Mouse (Mus musculus) stomach, postnatal 0 days (tissue): ENCODE results near the gene Mtap. TPM values are rescaled to one million over a fixed set of nuclear protein-coding genes. Genes with fewer than 3 reads are reported as not detected.

ENCODE experiments used
- ATAC-seq: fragments of 200-750 bp; cut with Nextera tagmentation; 2 replicates; pipeline ENCODE4 v1.8.0; 2017; ENCODE audit not compliant: low FRiP score, low TSS enrichment
- DNase-seq: peaks from one replicate; pipeline ENCODE4 v3.0.0-alpha.2; 2016; ENCODE audit warnings: low spot score
- H3K27ac ChIP-seq: fragments of 300-500 bp; sonication (generic); replicated peaks from 2 replicates; pipeline ENCODE4 v1.5.1; 2014; ENCODE audit warnings: mild to moderate bottlenecking, control low read depth
- H3K27me3 ChIP-seq: fragments of 300-500 bp; sonication (generic); 2 replicates; pipeline ENCODE4 v1.6.1; 2014; ENCODE audit warnings: low read length; ENCODE audit not compliant: control insufficient read depth, insufficient read depth
- H3K36me3 ChIP-seq: fragments of 300-500 bp; sonication (generic); 2 replicates; pipeline ENCODE4 v1.6.1; 2014; ENCODE audit warnings: low read length, mixed read lengths; ENCODE audit not compliant: control insufficient read depth, insufficient read depth
- H3K4me1 ChIP-seq: fragments of 300-500 bp; sonication (generic); replicated peaks from 2 replicates; pipeline ENCODE4 v1.6.1; 2014; ENCODE audit warnings: antibody characterized with exemption; ENCODE audit not compliant: control insufficient read depth, insufficient read depth
- H3K4me2 ChIP-seq: fragments of 300-500 bp; sonication (generic); replicated peaks from 2 replicates; pipeline ENCODE4 v1.6.1; 2014; ENCODE audit warnings: low read depth, mild to moderate bottlenecking, control low read depth, moderate library complexity
- H3K4me3 ChIP-seq: fragments of 300-500 bp; sonication (generic); 2 replicates; pipeline ENCODE4 v1.5.1; 2014; ENCODE audit warnings: low read depth, low read length, control low read depth
- H3K9ac ChIP-seq: fragments of 300-500 bp; sonication (generic); 2 replicates; pipeline ENCODE4 v1.6.1; 2014; ENCODE audit warnings: mild to moderate bottlenecking, low read length, control low read depth, mixed read lengths
- H3K9me3 ChIP-seq: fragments of 300-500 bp; sonication (generic); 2 replicates; pipeline ENCODE4 v1.6.1; 2016; ENCODE audit warnings: low read length; ENCODE audit not compliant: control insufficient read depth
- CTCF ChIP-seq: IDR thresholded peaks from 2 replicates; pipeline ENCODE4 v1.5.1; 2016; ENCODE audit warnings: antibody characterized with exemption, low read depth, mild to moderate bottlenecking, moderate library complexity
- EP300 ChIP-seq: optimal IDR thresholded peaks from 2 replicates; pipeline ENCODE3; 2016; ENCODE audit warnings: antibody characterized with exemption
- WGBS: fragments of 180-500 bp; shearing (Covaris S2); extraction: QIAGEN DNeasy Blood & Tissue Kit; methylation state at CpG from one replicate; pipeline ENCODE4 v1.1.7; 2014; 5-methylcytosine and 5-hydroxymethylcytosine counted together
- polyA plus RNA-seq: library from polyadenylated mRNA; unstranded; fragments of >200 nt; fragmentation: Nextera tagmentation; extraction: Ambion mirVana; gene quantifications from 2 replicates; pipeline ENCODE4 v1.2.1, GENCODE M21; 2015

Gene Mtap
- polyA plus RNA-seq, 1 experiment from 2014 or later = 23.9 TPM

- TF ChIP-seq EP300 = no peak
- no peak for TF ChIP-seq CTCF
- no peaks in the 10 kb centered on the region for H3K36me3 ChIP-seq
- H3K9ac ChIP-seq = no peak overlapping the region
- H3K27ac ChIP-seq = no peak overlapping the region
- no peak for ATAC-seq
- H3K4me2 ChIP-seq = no peak overlapping the region
- H3K9me3 ChIP-seq = no peaks in the 10 kb centered on the region
- no peak for DNase-seq
- no peak overlapping the region for H3K4me3 ChIP-seq
- no peaks in the 10 kb centered on the region for H3K27me3 ChIP-seq
- WGBS = 44% methylated on average over 5 of the region's 5 CpGs
- H3K4me1 ChIP-seq = no peaks in the 10 kb centered on the region
These were observed 8.0 kb upstream of the Mtap start for GRCm38 (mm10) chr4:89128937-89129277.

GRCm38 (mm10) chr4:89129311-89129913 lies 7.5 kb upstream of the Mtap start:
- H3K27me3 ChIP-seq = no peaks in the 10 kb centered on the region
- no peak overlapping the region for H3K4me3 ChIP-seq
- 4% methylated on average over 5 of the region's 5 CpGs for WGBS
- H3K36me3 ChIP-seq = no peaks in the 10 kb centered on the region
- TF ChIP-seq CTCF = peak; percentile 82
- TF ChIP-seq EP300 = no peak
- no peaks in the 10 kb centered on the region for H3K9me3 ChIP-seq
- no peaks in the 10 kb centered on the region for H3K4me1 ChIP-seq
- H3K4me2 ChIP-seq = no peak overlapping the region
- H3K9ac ChIP-seq = no peak overlapping the region
- ATAC-seq (peak; percentile 40), DNase-seq (peak; percentile 77)
- H3K27ac ChIP-seq = no peak overlapping the region

- TF ChIP-seq EP300 = no peak
- no peak for TF ChIP-seq CTCF
These were observed 5.1 kb upstream of the Mtap start for GRCm38 (mm10) chr4:89131795-89132194.

GRCm38 (mm10) chr4:89136356-89136755 lies 566 bp upstream of the Mtap start:
- no peak overlapping the region for H3K9ac ChIP-seq
- TF ChIP-seq CTCF (no peak), EP300 (no peak)
- H3K4me1 ChIP-seq = no peaks in the 10 kb centered on the region; the same call in 1 of the 2 replicates
- no peaks in the 10 kb centered on the region for H3K27me3 ChIP-seq
- 0 out of 2 replicates have a peak overlapping the region, but pooled peaks have one; percentile 83 for H3K4me3 ChIP-seq
- ATAC-seq (no peak), DNase-seq (no peak)
- 38% methylated on average over 3 of the region's 3 CpGs for WGBS
- no peak overlapping the region for H3K27ac ChIP-seq
- no peaks in the 10 kb centered on the region for H3K36me3 ChIP-seq
- H3K9me3 ChIP-seq = no peaks in the 10 kb centered on the region
- peak overlapping the region; percentile 99 for H3K4me2 ChIP-seq

More at GRCm38 (mm10) chr4:89131795-89132194, 5.1 kb upstream of the Mtap start:
- Histone ChIP-seq H3K27ac (no peak overlapping the region), H3K27me3 (no peaks in the 10 kb centered on the region), H3K4me3 (no peak overlapping the region), H3K36me3 (no peaks in the 10 kb centered on the region), H3K4me1 (no peaks in the 10 kb centered on the region), H3K4me2 (no peak overlapping the region), H3K9me3 (no peaks in the 10 kb centered on the region), H3K9ac (no peak overlapping the region)
- ATAC-seq (no peak), DNase-seq (no peak)
- 79% methylated on average over 3 of the region's 3 CpGs for WGBS

- Histone ChIP-seq H3K4me1 (no peaks in the 10 kb centered on the region; the same call in 1 of the 2 replicates), H3K9me3 (no peaks in the 10 kb centered on the region), H3K9ac (peak overlapping the region; percentile 70), H3K4me2 (peak overlapping the region; percentile 99), H3K4me3 (peak overlapping the region; percentile 83), H3K27ac (peak overlapping the region; percentile 89), H3K27me3 (no peaks in the 10 kb centered on the region), H3K36me3 (no peaks in the 10 kb centered on the region)
- TF ChIP-seq EP300 (no peak), CTCF (no peak)
- DNase-seq (peak; percentile 41), ATAC-seq (no peak; the same call in 1 of the 2 replicates)
- WGBS = 2% methylated on average over 33 of the region's 36 CpGs
These were observed 829 bp downstream of the Mtap start for GRCm38 (mm10) chr4:89137542-89138360.

GRCm38 (mm10) chr4:89138361-89138651 lies 1.4 kb downstream of the Mtap start:
- peak overlapping the region; percentile 83; the same call in 1 of the 2 replicates for H3K4me3 ChIP-seq
- TF ChIP-seq CTCF (no peak), EP300 (no peak)
- WGBS = 23% methylated on average over 4 of the region's 4 CpGs
- no peaks in the 10 kb centered on the region for H3K36me3 ChIP-seq
- H3K4me2 ChIP-seq = peak overlapping the region; percentile 99
- no peaks in the 10 kb centered on the region for H3K9me3 ChIP-seq
- H3K27ac ChIP-seq = 0 out of 2 replicates have a peak overlapping the region, but pooled peaks have one; percentile 89
- no peaks in the 10 kb centered on the region for H3K27me3 ChIP-seq
- ATAC-seq = no peak
- DNase-seq = no peak
- no peaks in the 10 kb centered on the region; the same call in 1 of the 2 replicates for H3K4me1 ChIP-seq
- H3K9ac ChIP-seq = peak overlapping the region; percentile 70; the same call in 1 of the 2 replicates
